Mouse (Mus musculus): ENCODE measurements around the gene Dennd6b.

- no peak for TF ChIP-seq CTCF (IDR thresholded peaks at IDR 0.05)
- TF ChIP-seq EP300 (IDR thresholded peaks at IDR 0.05): no peak
Observed at GRCm38 (mm10) chr15:89177576-89178259, 18.6 kb downstream of the Dennd6b start.

Measured in lung, postnatal 0 days (tissue).